Mouse (Mus musculus) embryonic facial prominence, embryonic 10.5 days (tissue): ENCODE measurements around the gene Fkbp14. TPM values are rescaled to one million over a fixed set of nuclear protein-coding genes. Genes with fewer than 3 reads are reported as not detected.

ENCODE experiments used
- DNase-seq: peaks from one replicate; pipeline ENCODE4 v3.0.0-alpha.2; 2017; ENCODE audit warnings: low spot score
- H3K27ac ChIP-seq: fragments of 300-500 bp; sonication (generic); replicated peaks from 2 replicates; pipeline ENCODE4 v1.5.1; 2016; ENCODE audit warnings: mild to moderate bottlenecking
- H3K27me3 ChIP-seq: fragments of 300-500 bp; sonication (generic); replicated peaks from 2 replicates; pipeline ENCODE4 v1.6.1; 2016; ENCODE audit warnings: low read depth, mild to moderate bottlenecking; ENCODE audit not compliant: poor library complexity, severe bottlenecking
- H3K36me3 ChIP-seq: fragments of 300-500 bp; sonication (generic); replicated peaks from 2 replicates; pipeline ENCODE4 v1.6.1; 2016; ENCODE audit warnings: mild to moderate bottlenecking, moderate library complexity
- H3K4me1 ChIP-seq: fragments of 300-500 bp; sonication (generic); 2 replicates; pipeline ENCODE4 v1.6.1; 2016
- H3K4me3 ChIP-seq: fragments of 300-500 bp; sonication (generic); 2 replicates; pipeline ENCODE4 v1.5.1; 2016; ENCODE audit warnings: mild to moderate bottlenecking, moderate library complexity
- H3K9me3 ChIP-seq: fragments of 300-500 bp; sonication (generic); 2 replicates; pipeline ENCODE4 v1.6.1; 2016; ENCODE audit warnings: mild to moderate bottlenecking
- whole genome bisulfite sequencing: fragments of 180-500 bp; shearing (Covaris S2); methylation state at CpG from one replicate; pipeline ENCODE4 v1.1.7; 2016; 5-methylcytosine and 5-hydroxymethylcytosine counted together
- polyA plus RNA-seq: library from polyadenylated mRNA; unstranded; fragments of >200 nt; fragmentation: Nextera tagmentation; extraction: Ambion mirVana; gene quantifications from 2 replicates; pipeline ENCODE4 v1.2.1, GENCODE M21; 2016

Fkbp14 gene
- polyA plus RNA-seq, 1 experiment from 2014 or later: 11.2 TPM

- WGBS: 87% methylated on average over 5 of the region's 5 CpGs
- Histone ChIP-seq H3K36me3 (peaks cover 5% of the 10 kb centered on the region), H3K27me3 (no peaks in the 10 kb centered on the region), H3K9me3 (peaks cover 4% of the 10 kb centered on the region; the same call in 1 of the 2 replicates), H3K4me3 (no peak overlapping the region), H3K4me1 (peaks cover 12% of the 10 kb centered on the region), H3K27ac (no peak overlapping the region)
- DNase-seq: no peak
Observed at GRCm38 (mm10) chr6:54600681-54601347, 3.7 kb upstream of the Fkbp14 start.

GRCm38 (mm10) chr6:54597711-54598110, 603 bp upstream of the Fkbp14 start:
- Histone ChIP-seq H3K27me3 (no peaks in the 10 kb centered on the region), H3K9me3 (no peaks in the 10 kb centered on the region), H3K36me3 (no peaks in the 10 kb centered on the region), H3K27ac (no peak overlapping the region), H3K4me1 (peaks cover 23% of the 10 kb centered on the region), H3K4me3 (no peak overlapping the region)
- 90% methylated on average over 3 of the region's 3 CpGs for WGBS
- DNase-seq: no peak

- peak overlapping the region; percentile 90 for H3K4me3 ChIP-seq
- H3K9me3 ChIP-seq: no peaks in the 10 kb centered on the region
- no peaks in the 10 kb centered on the region for H3K27me3 ChIP-seq
- peak overlapping the region; percentile 89 for H3K27ac ChIP-seq
- no peak for DNase-seq
- under 1% methylated on average over 48 of the region's 48 CpGs for WGBS
- H3K4me1 ChIP-seq: peaks cover 36% of the 10 kb centered on the region
- no peaks in the 10 kb centered on the region for H3K36me3 ChIP-seq
Observed at GRCm38 (mm10) chr6:54595330-54595878, 1.7 kb downstream of the Fkbp14 start.

- no peaks in the 10 kb centered on the region for H3K27me3 ChIP-seq
- H3K4me1 ChIP-seq: peaks cover 36% of the 10 kb centered on the region
- H3K27ac ChIP-seq: peak within 1 kb of the TSS; percentile 89
- under 1% methylated on average over 49 of the region's 49 CpGs for WGBS
- peak within 1 kb of the TSS; percentile 90 for H3K4me3 ChIP-seq
- no peaks in the 10 kb centered on the region for H3K9me3 ChIP-seq
- no peaks in the 10 kb centered on the region for H3K36me3 ChIP-seq
- DNase-seq: peak; percentile 95
Observed at GRCm38 (mm10) chr6:54594469-54595329, 2.4 kb downstream of the Fkbp14 start, which contains the start of gene Plekha8. TSS of gene Plekha8 (plus strand) at chr6:54595111.

GRCm38 (mm10) chr6:54593766-54594468, 3.2 kb downstream of the Fkbp14 start:
- Histone ChIP-seq H3K27me3 (no peaks in the 10 kb centered on the region), H3K4me3 (peak overlapping the region; percentile 90), H3K4me1 (peaks cover 40% of the 10 kb centered on the region), H3K9me3 (no peaks in the 10 kb centered on the region), H3K27ac (no peak overlapping the region), H3K36me3 (peaks cover 2% of the 10 kb centered on the region; the same call in 1 of the 2 replicates)
- DNase-seq: no peak
- WGBS: 63% methylated on average over 8 of the region's 8 CpGs

GRCm38 (mm10) chr6:54592938-54593535, 4.1 kb downstream of the Fkbp14 start:
- DNase-seq: peak; percentile 88
- under 1% methylated on average over 20 of the region's 20 CpGs for WGBS
- H3K4me3 ChIP-seq: peak overlapping the region; percentile 69
- no peaks in the 10 kb centered on the region for H3K27me3 ChIP-seq
- peak overlapping the region; percentile 83 for H3K27ac ChIP-seq
- H3K4me1 ChIP-seq: peaks cover 42% of the 10 kb centered on the region
- H3K36me3 ChIP-seq: peaks cover 4% of the 10 kb centered on the region; the same call in 1 of the 2 replicates
- H3K9me3 ChIP-seq: no peaks in the 10 kb centered on the region

- 52% methylated on average over 6 of the region's 6 CpGs for WGBS
- Histone ChIP-seq H3K4me1 (peaks cover 40% of the 10 kb centered on the region), H3K36me3 (peaks cover 4% of the 10 kb centered on the region; the same call in 1 of the 2 replicates), H3K4me3 (peak overlapping the region; percentile 69), H3K9me3 (no peaks in the 10 kb centered on the region), H3K27ac (no peak overlapping the region), H3K27me3 (no peaks in the 10 kb centered on the region)
- DNase-seq: no peak
Observed at GRCm38 (mm10) chr6:54591778-54592177, 5.3 kb downstream of the Fkbp14 start.

- no peak for DNase-seq
- H3K4me3 ChIP-seq: no peak overlapping the region
- no peaks in the 10 kb centered on the region for H3K9me3 ChIP-seq
- 96% methylated on average over 2 of the region's 2 CpGs for WGBS
- H3K4me1 ChIP-seq: peaks cover 29% of the 10 kb centered on the region
- H3K36me3 ChIP-seq: peaks cover 4% of the 10 kb centered on the region; the same call in 1 of the 2 replicates
- H3K27ac ChIP-seq: no peak overlapping the region
- H3K27me3 ChIP-seq: no peaks in the 10 kb centered on the region
Observed at GRCm38 (mm10) chr6:54590691-54591090, 6.4 kb downstream of the Fkbp14 start.

GRCm38 (mm10) chr6:54588212-54588611, 8.9 kb downstream of the Fkbp14 start:
- DNase-seq: no peak
- H3K27ac ChIP-seq: no peak overlapping the region
- 48% methylated on average over 1 of the region's 1 CpGs for WGBS
- no peaks in the 10 kb centered on the region for H3K9me3 ChIP-seq
- no peaks in the 10 kb centered on the region for H3K27me3 ChIP-seq
- peaks cover 19% of the 10 kb centered on the region for H3K4me1 ChIP-seq
- H3K4me3 ChIP-seq: no peak overlapping the region
- peaks cover 6% of the 10 kb centered on the region; the same call in 1 of the 2 replicates for H3K36me3 ChIP-seq

- Histone ChIP-seq H3K4me1 (peaks cover 19% of the 10 kb centered on the region), H3K4me3 (no peak overlapping the region), H3K27me3 (no peaks in the 10 kb centered on the region), H3K9me3 (no peaks in the 10 kb centered on the region), H3K36me3 (peaks cover 6% of the 10 kb centered on the region; the same call in 1 of the 2 replicates), H3K27ac (no peak overlapping the region)
- WGBS: 73% methylated on average over 4 of the region's 4 CpGs
- no peak for DNase-seq
Observed at GRCm38 (mm10) chr6:54587683-54588082, 9.4 kb downstream of the Fkbp14 start.

- H3K36me3 ChIP-seq: peaks cover 10% of the 10 kb centered on the region
- H3K9me3 ChIP-seq: no peaks in the 10 kb centered on the region
- 84% methylated on average over 8 of the region's 8 CpGs for WGBS
- no peak overlapping the region for H3K4me3 ChIP-seq
- DNase-seq: no peak
- no peaks in the 10 kb centered on the region for H3K27me3 ChIP-seq
- H3K4me1 ChIP-seq: peaks cover 15% of the 10 kb centered on the region
- H3K27ac ChIP-seq: no peak overlapping the region
Observed at GRCm38 (mm10) chr6:54586911-54587310, 10.2 kb downstream of the Fkbp14 start.

- no peak overlapping the region for H3K4me3 ChIP-seq
- WGBS: 28% methylated on average over 2 of the region's 2 CpGs
- no peak for DNase-seq
Observed at GRCm38 (mm10) chr6:54586175-54586574, 10.9 kb downstream of the Fkbp14 start.

More at GRCm38 (mm10) chr6:54586175-54586574, 10.9 kb downstream of the Fkbp14 start:
- no peak overlapping the region for H3K27ac ChIP-seq
- H3K36me3 ChIP-seq: peaks cover 10% of the 10 kb centered on the region
- H3K4me1 ChIP-seq: peaks cover 7% of the 10 kb centered on the region
- no peaks in the 10 kb centered on the region for H3K9me3 ChIP-seq
- H3K27me3 ChIP-seq: no peaks in the 10 kb centered on the region
